ENCODE assay signal across 1 mouse cellular context in the genomic region with DNA sequence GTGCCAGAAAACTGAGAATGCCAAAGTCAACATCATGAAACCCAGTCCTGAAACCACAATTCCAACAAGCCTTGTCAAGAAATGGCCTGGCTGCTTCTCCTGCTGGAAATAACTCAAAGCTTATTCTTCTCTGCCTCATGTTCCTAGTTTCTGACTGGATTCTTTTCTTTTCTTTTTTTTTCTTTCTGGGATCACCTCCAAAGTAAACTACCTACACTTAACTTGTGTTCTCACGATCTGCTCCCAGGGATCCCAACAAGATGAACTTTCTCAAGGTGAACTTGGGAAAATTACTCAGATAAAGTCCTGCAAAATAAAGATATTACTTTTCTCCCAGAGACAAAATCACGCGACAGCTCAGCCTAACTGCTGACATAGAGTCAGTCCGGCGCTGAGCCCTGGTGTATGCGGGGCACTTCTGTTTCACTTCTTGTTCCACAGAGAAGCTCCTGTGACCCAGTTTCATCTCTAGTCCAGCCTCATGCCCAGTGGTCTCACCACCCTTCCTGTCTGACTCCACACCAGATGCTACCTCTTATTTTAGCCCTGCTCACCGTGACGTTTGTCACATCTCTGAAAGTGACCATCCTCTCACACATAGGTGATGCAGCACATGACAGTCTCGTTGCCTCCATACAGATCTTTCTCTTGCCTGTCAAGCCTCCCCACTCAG.
TF ChIP-seq lines count a peak whose summit lies in the region.

No protein-coding gene starts in this region.

TF ChIP-seq in CH12.LX, 34 proteins besides CTCF, POLR2A, EP300 and RAD21 (continued from another document):
- TF ChIP-seq TCF12 (IDR thresholded peaks at IDR 0.05; ENCODE audit: low read depth, low read length), result peak; percentile 74
- no peak for TF ChIP-seq POLR2AphosphoS2 (IDR thresholded peaks at IDR 0.05; ENCODE audit: low read depth, low read length)
- TF ChIP-seq MYC (IDR thresholded peaks at IDR 0.05; ENCODE audit: low read depth, low read length), result peak; percentile 75
